Mouse (Mus musculus): Measurements from ENCODE around the gene Mical3.

DNA sequence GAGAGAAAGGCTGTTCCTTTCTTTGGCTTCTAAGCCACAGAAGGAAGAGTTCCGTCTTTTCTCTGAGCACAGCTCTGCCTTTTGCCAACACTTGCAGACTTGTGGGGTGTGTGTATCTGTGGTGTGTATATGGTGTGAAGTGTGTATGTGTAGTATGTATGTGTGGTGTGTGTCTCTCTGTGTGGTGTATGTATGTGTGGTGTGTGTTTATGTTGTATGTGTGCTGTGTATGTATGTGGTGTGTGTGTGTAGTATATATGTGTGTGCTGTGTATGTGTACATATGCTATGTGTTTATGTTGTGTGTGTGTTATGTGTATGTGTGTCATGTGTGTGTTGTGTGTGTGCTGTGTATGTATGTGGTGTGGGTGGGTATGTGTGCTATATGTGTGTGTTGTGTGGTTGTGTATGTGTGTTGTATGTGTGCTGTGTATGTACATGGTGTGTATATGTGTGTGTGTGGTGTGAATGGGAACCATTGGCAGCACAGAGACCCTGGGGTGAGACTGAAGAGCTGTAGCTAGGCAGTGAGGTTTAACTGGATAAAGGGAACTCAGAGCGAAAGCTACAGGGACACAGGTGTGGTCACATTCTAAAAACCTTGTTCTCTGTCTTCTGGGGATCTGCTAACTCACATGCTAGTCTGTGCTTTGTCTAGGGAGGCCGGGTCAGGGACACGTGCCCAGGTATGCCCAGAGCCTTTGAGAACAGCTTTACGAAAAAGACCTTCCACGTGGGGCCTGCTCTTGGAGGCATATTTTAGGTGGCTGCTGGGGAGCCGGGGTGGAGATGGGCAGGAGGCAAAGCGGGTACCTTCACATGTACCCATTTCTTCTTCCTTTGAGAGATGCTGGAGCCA lies 159.6 kb downstream of the Mical3 start:
- TF ChIP-seq GATA1 (IDR thresholded peaks at IDR 0.05; ENCODE audit: borderline replicate concordance, low read length): no peak
- TF ChIP-seq FLI1 (IDR thresholded peaks at IDR 0.05; ENCODE audit: low read length): no peak
